Mouse (Mus musculus) heart, adult 9 months (tissue): ENCODE results near the gene Med23.
A peak's percentile ranks its signal among the peaks of the same experiment; 100 is the strongest.

ENCODE experiments used
- DNase-seq, 2 experiments: peaks; one replicate each; pipeline ENCODE4 v3.0.0; 2022; ENCODE audit warnings: low spot score in 2 of 2

The Med23 gene

DNA sequence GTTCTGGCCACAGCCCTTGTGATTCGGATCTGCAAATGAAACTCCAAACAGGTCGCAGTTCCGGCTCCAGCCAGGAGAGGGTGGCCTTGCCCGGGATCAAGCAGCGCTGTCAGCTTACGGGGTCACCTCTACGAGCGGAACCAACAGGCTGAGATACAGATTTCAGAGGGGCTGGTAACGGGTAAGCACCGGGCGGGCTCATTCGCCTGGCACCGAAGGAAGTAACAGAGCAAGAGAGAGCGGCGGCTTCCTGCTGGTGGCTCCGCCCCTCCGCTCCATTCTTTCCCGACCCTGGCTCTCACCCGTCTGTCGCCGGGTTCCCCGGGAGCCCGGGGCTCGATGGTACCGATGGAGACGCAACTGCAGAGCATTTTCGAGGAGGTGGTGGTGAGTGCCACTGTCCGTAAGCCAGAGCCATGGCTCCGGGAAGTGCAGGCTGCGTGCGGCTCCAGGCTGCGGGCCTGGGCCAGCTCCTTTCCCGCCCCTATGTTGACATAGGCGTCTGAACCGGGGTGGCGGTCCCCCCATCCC lies at the start of gene Med23:
Gene Med23 (plus strand): TSS at position 227 of the 531 bp plus-strand sequence.
- peak; percentile 96 to 98 for DNase-seq

DNA sequence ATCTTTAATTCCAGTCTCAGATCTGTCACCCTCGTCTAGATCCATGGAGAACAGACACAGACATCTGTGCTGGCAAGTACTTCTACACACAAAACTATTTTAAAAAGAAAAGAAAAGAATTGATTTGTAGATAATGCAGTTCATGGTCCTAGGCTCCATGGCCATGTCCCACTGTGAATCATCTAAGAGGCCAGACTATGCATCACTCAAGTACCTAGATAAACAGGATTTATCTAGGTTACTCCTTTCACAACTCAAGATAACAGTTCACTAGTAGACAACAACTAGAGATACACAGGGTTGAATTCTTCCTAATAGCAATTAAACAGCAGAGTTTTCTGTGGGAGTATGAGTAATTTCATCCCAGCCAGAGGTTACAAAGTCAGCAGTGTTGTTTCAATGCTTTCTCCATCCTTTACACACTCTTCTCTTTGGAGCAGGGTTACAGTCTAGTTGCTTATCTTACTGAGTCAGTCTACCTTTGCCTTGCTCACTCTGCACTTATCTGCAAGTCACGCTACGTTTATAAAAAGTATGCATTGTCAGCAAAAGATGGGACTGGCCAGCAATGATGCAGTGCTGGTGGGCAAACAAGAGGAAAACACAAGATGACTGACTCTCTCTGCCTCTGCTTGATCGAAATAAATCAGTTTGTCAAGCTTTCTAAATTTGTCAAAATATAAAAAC lies 47.7 kb upstream of the Med23 start:
- no peak for DNase-seq

DNA sequence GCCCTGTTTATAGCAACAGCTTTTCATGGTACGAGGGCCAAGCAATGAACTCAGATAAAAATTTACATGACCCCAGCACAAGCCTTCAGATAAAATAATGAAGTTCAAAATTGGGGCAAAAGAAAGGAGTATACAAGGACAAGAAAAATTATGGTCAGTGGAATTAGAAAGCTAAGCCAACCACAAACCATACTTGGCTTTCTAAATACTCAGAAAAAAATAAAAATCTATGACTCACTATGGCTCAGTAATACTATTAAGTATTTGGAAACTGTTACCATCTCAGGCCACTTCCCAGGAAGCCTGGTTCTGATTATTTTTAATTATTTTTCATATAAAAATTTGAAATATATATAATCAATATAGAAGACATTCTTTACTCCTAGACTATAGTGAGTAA lies 46.9 kb upstream of the Med23 start:
- no peak for DNase-seq

DNA sequence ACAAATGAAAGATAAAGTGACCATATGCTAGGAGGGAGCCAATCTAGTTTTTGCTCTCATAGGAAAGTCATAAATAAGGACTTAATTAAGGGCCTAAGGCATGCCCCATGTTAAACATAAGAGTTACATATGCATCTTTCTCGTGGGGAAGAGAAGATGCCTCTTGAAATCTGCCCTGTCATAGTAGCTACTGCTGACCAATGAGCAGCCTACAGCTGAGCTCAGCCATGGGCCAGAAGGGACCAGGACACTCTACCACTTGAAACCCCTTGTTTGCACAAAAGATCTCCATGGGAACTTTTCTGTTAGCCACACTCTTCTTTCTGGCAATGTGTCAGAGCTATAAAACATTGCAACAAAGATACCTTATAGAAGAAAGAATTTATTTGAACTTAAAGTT lies 46.5 kb upstream of the Med23 start:
- no peak for DNase-seq

DNA sequence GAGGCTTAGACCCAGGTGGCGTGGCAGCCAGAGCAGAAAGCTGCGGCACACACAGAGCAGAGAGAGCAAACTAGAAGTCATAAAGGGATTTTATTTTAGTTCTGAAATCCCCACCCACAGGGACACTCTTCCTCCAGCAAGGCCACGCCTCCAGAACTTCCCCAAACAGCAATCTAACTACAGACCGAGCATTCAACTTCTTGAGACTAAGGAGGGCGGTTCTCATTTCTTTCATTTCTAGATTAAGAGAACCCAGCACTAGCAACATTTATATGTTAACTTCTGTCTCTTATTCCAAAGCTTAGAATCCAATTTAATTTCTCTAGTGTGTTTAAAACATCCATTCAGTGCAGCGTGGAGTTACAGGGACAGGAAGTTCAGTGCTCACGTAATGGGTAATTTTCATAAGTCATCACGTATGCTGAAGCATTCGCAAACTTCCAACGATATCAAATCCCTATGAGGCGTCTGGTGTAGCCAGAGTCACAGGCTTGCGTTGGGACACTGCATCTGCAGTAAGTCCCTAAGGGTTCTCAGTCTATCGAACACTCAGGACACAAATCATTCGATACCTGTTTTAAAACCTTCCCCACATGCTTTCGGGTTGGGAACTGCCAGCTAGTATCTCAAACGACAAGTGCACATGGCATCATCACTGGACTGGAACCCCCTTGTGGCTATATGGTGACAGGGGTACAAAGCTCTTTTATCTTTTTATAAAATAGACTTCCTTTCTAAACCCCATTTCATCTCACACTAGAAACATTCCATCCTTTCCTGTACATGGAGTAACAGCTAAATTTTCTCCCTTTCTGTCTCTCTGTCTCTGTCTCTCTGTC lies 45.9 kb upstream of the Med23 start:
- peak in 1 of 2 experiments; percentile 44 for DNase-seq

DNA sequence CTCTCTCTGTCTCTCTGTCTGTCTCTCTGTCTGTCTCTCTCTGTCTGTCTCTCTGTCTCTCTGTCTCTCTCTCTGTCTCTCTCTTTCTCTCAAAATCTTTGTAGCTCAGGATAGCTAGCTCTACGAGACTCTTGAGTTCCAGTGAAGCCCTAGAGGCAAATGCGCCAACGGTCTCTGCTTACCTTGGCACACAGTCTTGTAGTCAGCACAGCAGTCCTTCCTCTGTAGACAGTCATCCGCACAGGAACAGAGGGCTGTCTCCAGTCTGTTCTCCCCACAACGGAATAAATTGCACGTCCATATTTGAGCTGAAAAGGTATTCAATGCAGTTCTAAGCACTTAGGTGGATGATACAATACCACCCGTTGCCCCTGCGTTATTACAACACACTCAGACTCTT lies 45.2 kb upstream of the Med23 start:
- DNase-seq = no peak

DNA sequence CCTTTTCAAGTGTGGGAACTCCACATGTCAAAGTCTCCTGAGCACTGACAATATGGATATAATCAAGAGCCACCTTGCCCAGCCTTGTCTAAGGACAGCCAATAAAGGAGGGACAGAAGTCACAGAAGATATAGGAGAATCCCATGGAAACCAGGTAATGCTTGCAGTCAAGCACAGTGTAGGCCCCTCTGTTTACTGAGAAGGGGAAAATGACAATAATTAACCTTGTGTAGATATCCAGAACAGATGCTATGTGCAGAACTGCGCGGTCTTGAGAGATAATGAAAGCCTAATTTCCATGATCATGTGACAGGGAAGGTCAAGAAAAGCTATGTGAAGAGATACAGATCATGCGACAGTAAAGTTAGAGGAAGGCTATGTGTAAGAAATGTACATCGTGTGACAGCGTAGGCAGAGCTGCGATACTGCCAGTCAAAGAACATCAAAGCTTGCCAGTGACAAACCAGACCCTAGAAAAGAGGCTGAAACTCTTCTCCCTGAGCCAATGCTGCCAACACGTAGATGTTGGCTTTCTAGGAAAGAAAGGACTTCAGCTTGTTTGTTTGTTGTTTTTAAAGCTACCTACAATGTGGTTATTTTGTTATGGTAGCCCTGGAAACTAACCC lies 44.2 kb upstream of the Med23 start:
- no peak for DNase-seq

DNA sequence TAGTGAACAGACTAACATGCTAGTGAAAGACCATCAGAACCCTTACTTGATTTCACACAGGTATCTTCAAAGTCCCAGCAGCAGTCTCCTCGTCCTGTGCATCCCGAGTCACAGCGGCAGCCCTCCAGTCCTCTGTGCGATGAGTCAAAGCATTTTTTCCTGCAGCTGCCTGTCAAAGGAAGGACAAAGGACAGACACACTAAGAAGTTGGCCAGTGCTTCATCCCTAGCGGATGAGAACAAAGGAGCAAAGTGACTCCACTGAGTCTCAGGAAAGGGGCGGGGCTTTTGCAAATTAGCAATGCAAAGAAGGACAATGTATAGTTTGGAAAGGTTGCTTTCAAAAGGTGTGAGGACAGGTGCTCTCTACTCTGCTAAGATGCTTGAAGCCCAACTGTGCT lies 43.7 kb upstream of the Med23 start:
- no peak for DNase-seq

DNA sequence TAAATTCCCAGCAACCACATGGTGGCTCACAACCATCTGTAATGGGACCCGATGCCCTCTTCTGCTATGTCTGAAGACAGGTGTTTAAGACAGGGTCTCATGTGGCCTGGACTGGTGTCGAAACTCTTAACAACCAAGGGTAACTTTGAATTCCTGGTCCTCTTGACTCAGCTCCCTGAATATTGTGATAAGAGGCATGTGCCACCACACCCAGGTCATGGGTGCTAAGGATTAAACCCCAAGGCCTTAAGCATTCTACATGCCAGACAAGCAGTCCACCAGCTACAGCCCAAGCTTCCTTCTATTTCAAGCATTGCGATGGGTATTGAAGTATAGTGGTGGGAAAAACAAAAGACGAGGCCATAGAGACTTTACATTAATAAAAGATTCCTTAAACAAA lies 41.6 kb upstream of the Med23 start:
- no peak for DNase-seq

DNA sequence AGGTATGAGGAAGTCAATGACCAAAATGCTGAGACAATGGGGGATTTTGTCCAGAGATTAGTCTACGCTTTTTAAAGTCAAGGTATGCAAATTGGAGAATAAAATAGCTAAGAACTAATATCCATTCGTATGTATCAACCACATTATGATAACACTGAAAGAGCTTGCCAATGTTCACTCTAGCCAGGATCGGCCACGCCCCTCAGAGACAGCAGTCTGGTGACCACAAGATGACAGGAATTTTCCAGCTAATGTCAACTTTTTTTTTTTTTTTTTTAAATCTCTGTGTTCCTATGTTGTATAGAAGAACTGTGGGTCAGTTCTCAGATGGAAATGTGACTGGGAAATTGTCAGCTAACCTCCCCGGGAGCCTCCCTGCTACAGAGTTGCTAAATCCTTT lies 39.3 kb upstream of the Med23 start:
- DNase-seq = no peak

DNA sequence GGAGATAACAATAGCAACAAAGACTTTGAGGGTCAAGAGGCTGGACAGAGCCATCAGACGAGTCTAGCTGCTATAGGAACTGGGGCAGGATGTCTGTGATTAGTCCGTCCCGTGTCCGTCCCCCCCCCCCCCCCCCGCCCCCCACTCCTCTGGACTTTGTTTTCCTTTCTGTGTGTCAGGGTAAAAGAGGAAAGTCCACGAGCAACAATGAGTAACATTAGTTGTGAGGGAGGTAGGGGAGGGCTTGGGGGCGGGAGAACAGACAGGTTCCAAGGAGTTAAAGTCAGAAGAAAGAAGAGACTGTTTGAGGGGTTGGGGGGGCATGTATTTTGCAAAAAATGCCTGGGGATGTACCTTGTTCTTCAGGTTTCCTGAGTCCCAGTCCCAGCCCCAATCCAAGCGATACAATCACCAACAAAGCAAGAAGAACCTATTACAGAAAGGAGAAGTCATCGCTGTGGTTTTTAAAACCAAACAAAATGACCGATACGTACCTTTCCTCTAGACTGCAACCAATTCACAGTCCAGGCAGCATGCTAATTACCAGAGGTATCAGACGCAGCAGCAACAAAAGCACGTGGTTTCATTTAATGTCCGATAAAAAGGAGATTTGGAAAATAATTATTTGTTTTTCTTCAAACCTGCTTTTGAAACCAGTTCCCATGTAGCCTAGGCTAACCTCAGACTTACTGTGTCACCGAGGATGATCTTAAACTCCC lies 38.2 kb upstream of the Med23 start:
- no peak for DNase-seq

DNA sequence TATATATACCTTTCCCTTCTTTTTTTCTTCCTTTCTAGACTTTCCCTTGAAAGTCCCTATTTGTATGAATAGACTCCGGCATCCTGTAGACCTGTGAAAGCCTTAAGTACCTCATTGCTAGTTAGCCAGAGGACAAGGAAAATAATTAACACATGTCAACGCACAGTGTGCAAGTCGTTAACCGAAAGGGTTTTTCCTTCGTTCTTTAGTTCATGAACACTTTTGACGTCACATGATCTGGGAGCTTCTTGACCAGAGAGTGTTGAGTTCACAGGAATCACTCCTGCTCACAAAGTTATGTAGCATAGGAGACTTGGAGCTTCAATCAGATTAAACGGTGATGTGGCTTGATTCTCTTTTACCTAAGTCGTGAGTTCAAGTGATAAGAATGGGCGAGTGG lies 37.5 kb upstream of the Med23 start:
- no peak for DNase-seq

DNA sequence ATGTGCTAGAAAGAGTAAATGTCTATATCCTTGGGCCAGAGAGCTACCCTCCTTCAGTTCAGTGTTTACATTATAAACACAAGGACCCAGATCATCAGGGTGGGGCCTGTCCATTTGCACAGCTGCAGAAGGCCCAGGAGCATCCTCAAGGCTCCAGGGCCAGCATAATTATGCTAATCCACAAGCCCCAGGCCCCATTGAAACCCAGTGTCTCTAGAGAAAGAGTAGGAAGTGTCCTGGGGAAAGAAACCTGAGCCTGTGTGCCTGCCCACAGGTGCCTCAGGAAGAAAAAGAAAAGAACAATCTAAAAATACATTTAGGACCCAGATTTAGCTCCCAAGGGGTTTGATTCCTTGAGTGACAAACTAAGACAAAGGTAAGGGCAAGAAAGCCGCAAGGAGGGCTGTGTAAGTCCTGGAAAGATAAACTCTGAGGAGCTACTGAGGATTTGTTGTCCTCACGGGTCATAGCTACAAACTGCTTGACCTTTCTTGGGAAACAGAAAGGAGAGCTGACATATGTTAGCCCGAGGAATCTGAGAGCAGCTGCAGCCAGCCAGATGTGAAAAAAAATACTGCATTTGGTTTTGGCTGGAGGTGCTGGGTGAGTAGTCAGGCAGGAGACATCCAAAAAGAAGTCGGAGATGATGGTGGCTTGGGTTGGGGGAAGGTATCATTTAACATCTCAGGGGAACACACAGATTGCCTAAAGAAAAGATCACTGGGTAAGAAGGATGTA lies 35.0 kb upstream of the Med23 start:
- no peak for DNase-seq

DNA sequence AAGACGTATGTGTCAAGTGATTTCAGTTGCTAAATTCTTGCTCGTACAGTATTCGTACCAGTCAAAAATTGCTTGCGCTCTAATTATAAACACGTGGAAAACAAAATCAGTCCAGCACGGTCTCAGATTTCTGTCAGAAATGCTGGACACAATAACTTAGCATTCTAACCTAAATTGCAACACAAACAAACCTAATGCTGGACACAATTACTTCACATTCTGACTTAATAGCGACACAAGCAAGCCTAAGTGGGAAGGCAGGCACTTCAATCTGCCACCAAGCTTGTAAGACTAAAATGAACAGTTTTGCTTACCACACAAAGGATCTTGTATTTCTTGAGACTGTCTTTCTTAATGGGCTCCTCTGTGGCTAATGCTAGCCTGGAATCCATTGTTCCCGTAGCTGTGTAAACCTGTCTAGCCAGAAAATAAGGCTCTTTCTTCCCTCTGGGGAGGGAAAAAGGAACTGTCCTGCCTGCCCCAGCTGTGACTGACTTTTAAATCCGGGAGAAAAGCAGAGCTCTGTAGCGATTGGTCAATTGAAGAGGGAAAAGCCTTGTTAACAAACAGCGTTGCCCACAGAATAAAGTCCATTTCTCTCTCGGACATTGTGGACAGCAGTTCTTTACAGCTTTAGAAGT lies 34.0 kb upstream of the Med23 start:
- DNase-seq = peak in 1 of 2 experiments; percentile 34

DNA sequence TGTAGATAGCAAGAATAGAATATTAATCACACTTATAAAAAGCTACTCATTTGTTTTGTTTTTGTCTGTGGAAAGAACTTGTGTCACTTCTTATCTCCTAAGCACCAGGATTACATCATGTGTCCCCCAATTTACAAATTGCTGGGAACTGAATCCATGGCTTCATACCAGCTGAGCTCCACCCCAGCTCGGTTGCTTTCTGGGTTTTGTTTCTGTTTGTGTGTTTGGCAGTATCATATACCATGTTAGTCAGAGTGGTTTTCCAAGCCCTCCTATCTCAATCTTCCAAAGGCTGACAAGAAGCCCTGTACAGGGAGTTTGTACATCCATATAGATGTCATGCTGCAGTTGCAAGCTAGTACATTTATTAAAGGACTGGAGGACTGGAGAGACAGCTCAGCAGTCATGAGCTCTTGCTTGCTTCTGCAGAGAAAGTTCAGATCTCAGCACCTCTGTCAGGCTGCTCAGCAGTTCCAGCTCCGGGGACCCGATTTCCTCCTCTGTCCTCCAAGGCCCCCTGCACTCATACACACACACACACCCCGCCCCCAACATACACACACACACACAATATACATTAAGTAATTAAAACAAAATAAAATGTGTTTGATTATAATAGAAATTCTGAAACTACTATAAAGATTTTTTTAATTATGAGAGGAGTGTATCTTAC lies 33.3 kb upstream of the Med23 start:
- peak in 1 of 2 experiments; percentile 31 for DNase-seq

DNA sequence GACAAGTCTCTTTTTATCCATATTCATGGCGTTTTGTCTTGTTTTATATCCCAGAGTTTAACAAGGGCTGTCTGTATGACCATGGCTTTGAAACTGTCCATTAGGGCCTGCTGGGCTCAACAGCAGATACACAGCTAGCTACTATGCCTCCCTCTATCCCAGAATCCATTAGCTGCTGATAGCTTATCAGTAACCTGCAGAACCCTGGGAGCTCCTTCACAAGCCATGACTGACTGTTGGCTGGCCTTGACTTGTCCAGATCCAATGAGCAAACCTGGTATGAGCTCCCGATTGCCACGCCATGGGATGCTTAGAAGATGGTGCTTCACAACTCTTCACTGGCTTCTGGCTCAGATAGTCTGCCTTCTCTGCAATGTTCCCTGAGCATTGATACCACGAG lies 29.0 kb upstream of the Med23 start:
- no peak for DNase-seq

DNA sequence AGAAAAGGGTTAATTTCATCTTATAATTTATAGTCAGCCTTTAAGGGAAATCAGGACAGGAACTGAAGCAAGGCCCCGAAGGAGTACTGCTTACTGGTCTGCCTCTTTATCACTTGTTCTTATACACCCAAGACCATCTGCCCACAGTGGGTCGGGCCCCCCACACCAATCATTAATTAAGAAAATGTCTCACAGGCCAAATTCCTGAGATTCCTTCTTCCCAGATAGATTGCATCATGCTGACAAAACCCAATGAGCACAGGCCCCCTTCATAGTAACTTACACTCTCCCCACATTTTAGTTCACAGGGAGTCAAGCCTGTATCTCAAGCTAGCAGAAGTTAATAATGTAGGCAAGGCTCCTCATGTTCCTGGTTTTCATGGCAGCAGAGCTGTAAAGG lies 27.8 kb upstream of the Med23 start:
- DNase-seq = no peak

DNA sequence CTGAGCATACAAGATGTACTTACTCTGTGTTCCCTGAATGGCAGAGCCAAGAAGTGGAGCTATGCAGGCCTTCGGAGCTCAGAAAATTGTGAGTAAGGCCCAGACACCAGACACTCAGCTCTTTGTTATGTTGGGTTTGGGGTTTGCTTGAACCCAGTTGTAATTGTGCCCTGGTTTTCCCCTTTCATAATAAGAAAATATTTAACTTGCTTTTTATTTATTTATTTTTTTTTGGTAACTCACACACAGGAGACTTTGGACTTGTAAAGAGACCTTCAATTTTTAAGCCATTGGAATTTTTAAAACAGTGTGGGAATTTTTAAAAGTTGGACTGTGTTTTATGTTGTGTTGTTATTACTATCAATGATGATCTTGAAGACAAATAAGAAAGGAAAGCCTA lies 27.1 kb upstream of the Med23 start, which contains the start of gene Enpp3:
Gene Enpp3 (minus strand): TSS at position 148 of the 400 bp plus-strand sequence.
- no peak for DNase-seq

DNA sequence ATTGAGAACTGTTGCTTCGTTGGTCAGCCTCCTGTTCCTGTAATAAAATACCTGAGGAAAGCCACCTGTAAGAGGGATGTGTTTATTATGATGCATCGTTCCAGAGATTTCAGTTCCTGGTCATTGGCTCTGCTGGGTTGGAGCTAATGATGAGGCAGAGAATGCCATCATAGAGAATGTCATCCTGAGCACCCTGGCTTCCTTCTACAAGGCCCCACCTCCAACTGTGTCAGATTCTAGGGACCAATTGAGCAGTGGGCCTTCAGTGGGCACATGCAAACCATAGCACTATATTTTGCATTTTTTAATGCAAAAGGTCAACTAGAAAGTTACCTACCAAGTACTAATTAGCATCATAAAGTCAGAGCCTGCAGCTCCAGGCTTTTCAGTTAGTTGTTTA lies 6.6 kb upstream of the Med23 start:
- no peak for DNase-seq

DNA sequence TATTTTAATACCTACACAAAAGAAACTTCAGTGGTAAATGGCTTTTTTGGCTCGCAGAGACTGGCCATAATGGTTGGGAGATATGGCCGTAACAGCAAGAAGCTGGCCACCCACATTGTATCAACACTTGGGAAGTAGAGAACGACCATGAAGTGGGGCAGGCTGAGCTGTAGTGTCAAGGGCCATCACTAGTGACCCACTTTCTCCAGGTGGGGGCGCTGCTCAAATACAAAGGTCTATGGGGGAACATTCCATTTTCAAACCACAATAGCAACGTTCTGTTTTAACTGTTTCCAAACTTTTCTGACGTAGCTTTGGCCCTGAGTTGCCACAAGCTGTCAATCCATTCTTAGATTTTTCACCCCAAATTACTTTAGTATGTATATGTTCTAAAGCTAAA lies 5.4 kb upstream of the Med23 start:
- no peak for DNase-seq
